Mouse (Mus musculus): ENCODE data around the gene Slc25a13.
"Not testable (repeated sequence)": the region's sequence is repeated elsewhere in the genome, so short reads cannot be mapped to it uniquely, and the experiment has no call there.

Slc25a13 gene

GRCm38 (mm10) chr6:6198056-6198455 is 18.9 kb downstream of the Slc25a13 start:
- peak; percentile 65; the same call in 1 of the 2 replicates for TF ChIP-seq NANOG (IDR thresholded peaks at IDR 0.05; ENCODE audit: borderline replicate concordance, low read length)
- not testable (repeated sequence) for H3K9me3 ChIP-seq (ENCODE audit: low read length); H3K27me3 ChIP-seq (ENCODE audit: insufficient read depth, low read length)
- Histone ChIP-seq H3K36me3 (ENCODE audit: insufficient read depth, low read length) (peaks cover 37% of the 10 kb centered on the region), H3K4me3 (replicated peaks; ENCODE audit: low read length) (0 out of 2 replicates have a peak overlapping the region, but pooled peaks have one; percentile 2), H3K4me1 (replicated peaks; ENCODE audit: low read depth, low read length) (peaks cover 97% of the 10 kb centered on the region)

- Histone ChIP-seq H3K36me3 (ENCODE audit: insufficient read depth, low read length) (peaks cover 37% of the 10 kb centered on the region), H3K27me3 (ENCODE audit: insufficient read depth, low read length) (no peaks in the 10 kb centered on the region), H3K4me1 (replicated peaks; ENCODE audit: low read depth, low read length) (peaks cover 97% of the 10 kb centered on the region), H3K9me3 (ENCODE audit: low read length) (no peaks in the 10 kb centered on the region), H3K4me3 (replicated peaks; ENCODE audit: low read length) (no peak overlapping the region)
- TF ChIP-seq POU5F1 (IDR thresholded peaks at IDR 0.05; ENCODE audit: borderline replicate concordance, low read length) (no peak), NANOG (IDR thresholded peaks at IDR 0.05; ENCODE audit: borderline replicate concordance, low read length) (no peak), CTCF (conservative IDR thresholded peaks at IDR 0.05; ENCODE audit: low read length) (no peak)
Observed at GRCm38 (mm10) chr6:6197339-6197738, 19.6 kb downstream of the Slc25a13 start.

GRCm38 (mm10) chr6:6196527-6196926 is 20.4 kb downstream of the Slc25a13 start:
- H3K4me3 ChIP-seq (replicated peaks; ENCODE audit: low read length) = no peak overlapping the region
- peaks cover 42% of the 10 kb centered on the region for H3K36me3 ChIP-seq (ENCODE audit: insufficient read depth, low read length)
- H3K9me3 ChIP-seq (ENCODE audit: low read length) = no peaks in the 10 kb centered on the region
- TF ChIP-seq NANOG (IDR thresholded peaks at IDR 0.05; ENCODE audit: borderline replicate concordance, low read length) (no peak), CTCF (conservative IDR thresholded peaks at IDR 0.05; ENCODE audit: low read length) (no peak), POU5F1 (IDR thresholded peaks at IDR 0.05; ENCODE audit: borderline replicate concordance, low read length) (no peak)
- H3K27me3 ChIP-seq (ENCODE audit: insufficient read depth, low read length) = no peaks in the 10 kb centered on the region
- peaks cover 97% of the 10 kb centered on the region for H3K4me1 ChIP-seq (replicated peaks; ENCODE audit: low read depth, low read length)

GRCm38 (mm10) chr6:6194831-6195230 is 22.1 kb downstream of the Slc25a13 start:
- Histone ChIP-seq H3K9me3 (ENCODE audit: low read length) (no peaks in the 10 kb centered on the region), H3K4me3 (replicated peaks; ENCODE audit: low read length) (no peak overlapping the region), H3K27me3 (ENCODE audit: insufficient read depth, low read length) (no peaks in the 10 kb centered on the region), H3K36me3 (ENCODE audit: insufficient read depth, low read length) (peaks cover 42% of the 10 kb centered on the region), H3K4me1 (replicated peaks; ENCODE audit: low read depth, low read length) (peaks cover 98% of the 10 kb centered on the region)
- no peak for TF ChIP-seq POU5F1 (IDR thresholded peaks at IDR 0.05; ENCODE audit: borderline replicate concordance, low read length)
- no peak for TF ChIP-seq NANOG (IDR thresholded peaks at IDR 0.05; ENCODE audit: borderline replicate concordance, low read length)
- TF ChIP-seq CTCF (conservative IDR thresholded peaks at IDR 0.05; ENCODE audit: low read length) = no peak

GRCm38 (mm10) chr6:6193906-6194305 is 23.1 kb downstream of the Slc25a13 start:
- Histone ChIP-seq H3K27me3 (ENCODE audit: insufficient read depth, low read length) (no peaks in the 10 kb centered on the region), H3K4me3 (replicated peaks; ENCODE audit: low read length) (no peak overlapping the region), H3K4me1 (replicated peaks; ENCODE audit: low read depth, low read length) (peaks cover 98% of the 10 kb centered on the region), H3K9me3 (ENCODE audit: low read length) (no peaks in the 10 kb centered on the region), H3K36me3 (ENCODE audit: insufficient read depth, low read length) (peaks cover 40% of the 10 kb centered on the region)
- TF ChIP-seq POU5F1 (IDR thresholded peaks at IDR 0.05; ENCODE audit: borderline replicate concordance, low read length) (no peak), CTCF (conservative IDR thresholded peaks at IDR 0.05; ENCODE audit: low read length) (no peak), NANOG (IDR thresholded peaks at IDR 0.05; ENCODE audit: borderline replicate concordance, low read length) (no peak)

GRCm38 (mm10) chr6:6192413-6192812 is 24.6 kb downstream of the Slc25a13 start:
- Histone ChIP-seq H3K4me3 (replicated peaks; ENCODE audit: low read length) (no peak overlapping the region), H3K27me3 (ENCODE audit: insufficient read depth, low read length) (no peaks in the 10 kb centered on the region), H3K9me3 (ENCODE audit: low read length) (no peaks in the 10 kb centered on the region), H3K4me1 (replicated peaks; ENCODE audit: low read depth, low read length) (peaks cover 98% of the 10 kb centered on the region), H3K36me3 (ENCODE audit: insufficient read depth, low read length) (peaks cover 47% of the 10 kb centered on the region)
- TF ChIP-seq NANOG (IDR thresholded peaks at IDR 0.05; ENCODE audit: borderline replicate concordance, low read length) = no peak
- no peak for TF ChIP-seq CTCF (conservative IDR thresholded peaks at IDR 0.05; ENCODE audit: low read length)
- TF ChIP-seq POU5F1 (IDR thresholded peaks at IDR 0.05; ENCODE audit: borderline replicate concordance, low read length) = no peak

- Histone ChIP-seq H3K36me3 (ENCODE audit: insufficient read depth, low read length) (peaks cover 45% of the 10 kb centered on the region), H3K27me3 (ENCODE audit: insufficient read depth, low read length) (no peaks in the 10 kb centered on the region), H3K9me3 (ENCODE audit: low read length) (no peaks in the 10 kb centered on the region), H3K4me3 (replicated peaks; ENCODE audit: low read length) (no peak overlapping the region), H3K4me1 (replicated peaks; ENCODE audit: low read depth, low read length) (peaks cover 98% of the 10 kb centered on the region)
- TF ChIP-seq NANOG (IDR thresholded peaks at IDR 0.05; ENCODE audit: borderline replicate concordance, low read length) (no peak), POU5F1 (IDR thresholded peaks at IDR 0.05; ENCODE audit: borderline replicate concordance, low read length) (no peak)
Observed at GRCm38 (mm10) chr6:6191596-6192337, 25.2 kb downstream of the Slc25a13 start.

- TF ChIP-seq NANOG (IDR thresholded peaks at IDR 0.05; ENCODE audit: borderline replicate concordance, low read length) (no peak), POU5F1 (IDR thresholded peaks at IDR 0.05; ENCODE audit: borderline replicate concordance, low read length) (no peak), CTCF (conservative IDR thresholded peaks at IDR 0.05; ENCODE audit: low read length) (no peak)
- Histone ChIP-seq H3K4me3 (replicated peaks; ENCODE audit: low read length) (peak overlapping the region; percentile 35; the same call in 1 of the 2 replicates), H3K36me3 (ENCODE audit: insufficient read depth, low read length) (peaks cover 37% of the 10 kb centered on the region), H3K4me1 (replicated peaks; ENCODE audit: low read depth, low read length) (peaks cover 95% of the 10 kb centered on the region), H3K27me3 (ENCODE audit: insufficient read depth, low read length) (no peaks in the 10 kb centered on the region), H3K9me3 (ENCODE audit: low read length) (no peaks in the 10 kb centered on the region)
Observed at GRCm38 (mm10) chr6:6188970-6189369, 28.0 kb downstream of the Slc25a13 start.

GRCm38 (mm10) chr6:6186468-6186867 is 30.5 kb downstream of the Slc25a13 start:
- Histone ChIP-seq H3K4me3 (replicated peaks; ENCODE audit: low read length) (no peak overlapping the region), H3K4me1 (replicated peaks; ENCODE audit: low read depth, low read length) (peaks cover 95% of the 10 kb centered on the region), H3K36me3 (ENCODE audit: insufficient read depth, low read length) (peaks cover 44% of the 10 kb centered on the region), H3K9me3 (ENCODE audit: low read length) (no peaks in the 10 kb centered on the region), H3K27me3 (ENCODE audit: insufficient read depth, low read length) (no peaks in the 10 kb centered on the region)
- TF ChIP-seq NANOG (IDR thresholded peaks at IDR 0.05; ENCODE audit: borderline replicate concordance, low read length) = no peak
- no peak for TF ChIP-seq CTCF (conservative IDR thresholded peaks at IDR 0.05; ENCODE audit: low read length)
- no peak for TF ChIP-seq POU5F1 (IDR thresholded peaks at IDR 0.05; ENCODE audit: borderline replicate concordance, low read length)
